Mouse (Mus musculus) spleen, adult 2 months (tissue): Measurements from ENCODE around the gene Tmem174.

Source experiments
- CTCF ChIP-seq: fragments of 200-500 bp; IDR thresholded peaks from 2 replicates; pipeline ENCODE4 v1.5.1; 2011; ENCODE audit warnings: mild to moderate bottlenecking, inconsistent platforms; ENCODE audit not compliant: insufficient read depth, insufficient read length, insufficient replicate concordance; ENCODE audit errors: extremely low read depth
- POLR2A ChIP-seq: fragments of 200-500 bp; IDR thresholded peaks from 2 replicates; pipeline ENCODE4 v1.6.1; 2011; ENCODE audit warnings: low read depth, low read length, inconsistent platforms

DNA sequence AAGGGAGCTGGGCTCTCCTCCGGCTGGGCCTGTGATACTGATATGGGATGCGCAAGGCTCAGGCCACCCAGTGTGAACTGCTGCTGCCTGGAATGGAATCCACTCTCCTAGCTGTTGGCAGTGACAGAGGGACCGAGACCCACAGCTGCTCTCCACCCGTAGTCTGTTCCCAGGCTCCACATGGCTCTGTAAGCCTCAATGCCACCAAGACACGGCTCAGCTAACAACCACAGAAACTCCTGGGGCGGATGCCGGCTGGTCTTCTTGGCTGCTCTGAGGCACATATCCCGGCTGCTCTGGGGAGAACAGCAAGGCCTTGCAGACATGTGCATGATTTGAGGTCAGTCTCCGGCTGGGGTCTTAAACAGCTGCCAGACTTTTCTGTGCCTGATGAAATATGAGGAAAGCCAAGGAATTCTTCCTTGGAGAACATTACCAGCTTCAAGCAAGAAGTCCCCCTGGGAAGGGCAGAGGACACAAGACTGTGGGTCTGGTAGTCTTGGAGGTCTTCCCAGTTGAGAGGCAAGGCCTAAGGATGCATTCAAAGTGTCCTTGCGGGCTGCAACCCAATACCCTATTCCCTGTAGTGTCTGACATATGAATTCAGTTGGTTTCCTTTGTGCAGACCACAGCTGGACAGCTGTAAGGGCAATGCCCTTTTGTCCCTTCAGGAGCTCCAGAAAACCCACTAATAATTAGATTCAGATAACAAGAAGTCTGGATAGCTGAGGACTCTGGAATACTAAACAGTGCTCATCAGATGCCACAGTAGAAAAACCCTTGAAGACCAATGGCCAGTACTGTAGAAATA is 17.1 kb upstream of the Tmem174 start:
- TF ChIP-seq POLR2A, result no peak
- no peak for TF ChIP-seq CTCF
